Mouse (Mus musculus) MEL (cell line): ENCODE results near the gene Ctdnep1. TPM values are rescaled to one million over a fixed set of nuclear protein-coding genes. Genes with fewer than 3 reads are reported as not detected.

Source experiments
- DNase-seq: peaks from one replicate; pipeline ENCODE4 v3.0.0; 2011; ENCODE audit warnings: low read depth, low spot score
- H3K27ac ChIP-seq: 2 replicates; pipeline ENCODE4 v1.5.1; 2012; ENCODE audit warnings: low read depth, mild to moderate bottlenecking, control low read depth, low read length, moderate library complexity; ENCODE audit not compliant: control insufficient read depth
- H3K27me3 ChIP-seq, 2 experiments: fragments of 150-350 bp in 1 of 2; sonication (generic) in 1 of 2; 2 replicates each; pipeline ENCODE4 v1.6.1; 2012; ENCODE audit warnings: low read length in 2 of 2, mild to moderate bottlenecking in 2 of 2, improper control_type of control experiment in 1 of 2, moderate library complexity in 1 of 2; ENCODE audit not compliant: insufficient read depth in 2 of 2, control insufficient read depth in 1 of 2
- H3K36me3 ChIP-seq, 2 experiments: 2 replicates each; pipeline ENCODE4 v1.6.1; 2012 to 2014; ENCODE audit warnings: low read length in 2 of 2, improper control_type of control experiment in 1 of 2, inconsistent platforms in 1 of 2, mild to moderate bottlenecking in 1 of 2; ENCODE audit not compliant: insufficient read depth in 2 of 2, control insufficient read depth in 1 of 2
- H3K4me1 ChIP-seq, 2 experiments: fragments of 150-350 bp in 1 of 2; sonication (generic) in 1 of 2; 2 replicates each; pipeline ENCODE4 v1.6.1; 2012; ENCODE audit warnings: low read length in 2 of 2, improper control_type of control experiment in 1 of 2, mild to moderate bottlenecking in 1 of 2; ENCODE audit not compliant: insufficient read depth in 2 of 2, control insufficient read depth in 1 of 2
- H3K4me3 ChIP-seq, 2 experiments: fragments of 150-350 bp in 1 of 2; sonication (generic) in 1 of 2; 2 replicates each; pipeline ENCODE4 v1.5.1; 2012; ENCODE audit warnings: low read depth in 2 of 2, low read length in 2 of 2, mild to moderate bottlenecking in 2 of 2, moderate library complexity in 2 of 2, control low read depth in 1 of 2, improper control_type of control experiment in 1 of 2; ENCODE audit not compliant: control insufficient read depth in 1 of 2, insufficient read depth in 1 of 2
- H3K79me2 ChIP-seq: 2 replicates; pipeline ENCODE4 v1.6.1; 2012; ENCODE audit warnings: mild to moderate bottlenecking, low read length, moderate library complexity; ENCODE audit not compliant: control insufficient read depth, poor library complexity, insufficient read depth
- H3K9ac ChIP-seq: 2 replicates; pipeline ENCODE4 v1.6.1; 2012; ENCODE audit warnings: low read depth, mild to moderate bottlenecking, control low read depth, low read length, moderate library complexity; ENCODE audit not compliant: control insufficient read depth, poor library complexity, severe bottlenecking
- H3K9me3 ChIP-seq: fragments of 150-350 bp; sonication (generic); replicated peaks from 2 replicates; pipeline ENCODE4 v1.6.1; 2012; ENCODE audit warnings: mild to moderate bottlenecking, low read length, improper control_type of control experiment, moderate library complexity; ENCODE audit not compliant: insufficient read depth
- BHLHE40 ChIP-seq: IDR thresholded peaks from 2 replicates; pipeline ENCODE4 v1.6.1; 2012; ENCODE audit warnings: low read depth, mild to moderate bottlenecking, inconsistent platforms, low read length, improper control_type of control experiment, borderline replicate concordance
- CTCF ChIP-seq, 3 experiments: IDR thresholded peaks in 2 of 3; conservative IDR thresholded peaks in 1 of 3; 2 replicates each; pipeline ENCODE4 v1.5.1; 2011 to 2012; ENCODE audit warnings: low read length in 3 of 3, low read depth in 2 of 3, mild to moderate bottlenecking in 2 of 3, improper control_type of control experiment in 1 of 3, inconsistent platforms in 1 of 3, mixed read lengths in 1 of 3, moderate library complexity in 1 of 3; ENCODE audit not compliant: control insufficient read depth in 1 of 3, insufficient read depth in 1 of 3, poor library complexity in 1 of 3, severe bottlenecking in 1 of 3
- E2F4 ChIP-seq: IDR thresholded peaks from 2 replicates; pipeline ENCODE4 v1.6.1; 2011; ENCODE audit warnings: low read depth, low read length, improper control_type of control experiment, borderline replicate concordance
- ELF1 ChIP-seq: IDR thresholded peaks from 2 replicates; pipeline ENCODE4 v1.6.1; 2014; ENCODE audit warnings: low read depth, mild to moderate bottlenecking, inconsistent platforms, low read length, improper control_type of control experiment, moderate library complexity
- ETS1 ChIP-seq: IDR thresholded peaks from 2 replicates; pipeline ENCODE4 v1.6.1; 2012; ENCODE audit warnings: low read depth, mild to moderate bottlenecking, inconsistent platforms, low read length, improper control_type of control experiment, moderate library complexity
- JUND ChIP-seq: IDR thresholded peaks from 2 replicates; pipeline ENCODE4 v1.6.1; 2011; ENCODE audit warnings: low read depth, mild to moderate bottlenecking, improper control_type of control experiment, low read length
- KAT2A ChIP-seq: conservative IDR thresholded peaks from 2 replicates; pipeline ENCODE4 v1.6.1; 2012; ENCODE audit warnings: low read depth, low read length, improper control_type of control experiment, inconsistent platforms
- MAFK ChIP-seq: IDR thresholded peaks from 2 replicates; pipeline ENCODE4 v1.6.1; 2011; ENCODE audit warnings: low read depth, mild to moderate bottlenecking, low read length, improper control_type of control experiment, borderline replicate concordance
- MAX ChIP-seq: IDR thresholded peaks from 2 replicates; pipeline ENCODE4 v1.6.1; 2011; ENCODE audit warnings: low read length, improper control_type of control experiment
- MAZ ChIP-seq: IDR thresholded peaks from 2 replicates; pipeline ENCODE4 v1.6.1; 2012; ENCODE audit warnings: low read depth, mild to moderate bottlenecking, inconsistent platforms, low read length, improper control_type of control experiment
- MEF2A ChIP-seq: IDR thresholded peaks from 2 replicates; pipeline ENCODE4 v1.6.1; 2014; ENCODE audit warnings: low read depth, mild to moderate bottlenecking, inconsistent platforms, low read length, improper control_type of control experiment; ENCODE audit not compliant: poor library complexity, insufficient replicate concordance, severe bottlenecking; ENCODE audit errors: extremely low read depth
- NRF1 ChIP-seq: IDR thresholded peaks from 2 replicates; pipeline ENCODE4 v1.6.1; 2014; ENCODE audit warnings: low read depth, mild to moderate bottlenecking, inconsistent platforms, low read length, improper control_type of control experiment, moderate library complexity; ENCODE audit not compliant: poor library complexity, insufficient read depth, severe bottlenecking
- POLR2A ChIP-seq, 2 experiments: IDR thresholded peaks; 2 replicates each; pipeline ENCODE4 v1.6.1; 2011 to 2012; ENCODE audit warnings: low read length in 2 of 2, mild to moderate bottlenecking in 2 of 2, control low read depth in 1 of 2, improper control_type of control experiment in 1 of 2, low read depth in 1 of 2, moderate library complexity in 1 of 2; ENCODE audit not compliant: control insufficient read depth in 1 of 2, insufficient read depth in 1 of 2, poor library complexity in 1 of 2
- POLR2AphosphoS5 ChIP-seq: IDR thresholded peaks from 2 replicates; pipeline ENCODE4 v1.6.1; 2012; ENCODE audit warnings: low read depth, borderline replicate concordance, mild to moderate bottlenecking, inconsistent platforms, low read length, moderate library complexity, mixed read lengths
- RAD21 ChIP-seq: IDR thresholded peaks from 2 replicates; pipeline ENCODE4 v1.6.1; 2011; ENCODE audit warnings: mild to moderate bottlenecking, low read depth, low read length, improper control_type of control experiment
- RCOR1 ChIP-seq: IDR thresholded peaks from 2 replicates; pipeline ENCODE4 v1.6.1; 2012; ENCODE audit warnings: low read depth, mild to moderate bottlenecking, inconsistent platforms, low read length, improper control_type of control experiment
- SIN3A ChIP-seq: IDR thresholded peaks from 2 replicates; pipeline ENCODE4 v1.6.1; 2012; ENCODE audit warnings: low read length, improper control_type of control experiment, inconsistent platforms
- TAL1 ChIP-seq: IDR thresholded peaks from 2 replicates; pipeline ENCODE4 v1.6.1; 2012; ENCODE audit warnings: mild to moderate bottlenecking, inconsistent platforms, low read length, moderate library complexity, mixed read lengths
- TCF12 ChIP-seq: IDR thresholded peaks from 2 replicates; pipeline ENCODE4 v1.6.1; 2014; ENCODE audit warnings: low read depth, mild to moderate bottlenecking, inconsistent platforms, low read length, improper control_type of control experiment, moderate library complexity
- UBTF ChIP-seq: IDR thresholded peaks from 2 replicates; pipeline ENCODE4 v1.6.1; 2012; ENCODE audit warnings: low read depth, mild to moderate bottlenecking, inconsistent platforms, low read length, improper control_type of control experiment, moderate library complexity, borderline replicate concordance; ENCODE audit not compliant: insufficient read depth
- USF1 ChIP-seq: IDR thresholded peaks from 2 replicates; pipeline ENCODE4 v1.6.1; 2014; ENCODE audit warnings: low read depth, mild to moderate bottlenecking, inconsistent platforms, low read length, improper control_type of control experiment, moderate library complexity
- USF2 ChIP-seq, 2 experiments: IDR thresholded peaks; 2 replicates each; pipeline ENCODE4 v1.6.1; 2011 to 2012; ENCODE audit warnings: improper control_type of control experiment in 2 of 2, low read length in 2 of 2, borderline replicate concordance in 1 of 2, inconsistent platforms in 1 of 2, low read depth in 1 of 2, mild to moderate bottlenecking in 1 of 2; ENCODE audit not compliant: insufficient read depth in 1 of 2
- ZC3H11A ChIP-seq: IDR thresholded peaks from 2 replicates; pipeline ENCODE4 v1.6.1; 2012; ENCODE audit warnings: low read depth, mild to moderate bottlenecking, inconsistent platforms, low read length, improper control_type of control experiment
- ZKSCAN1 ChIP-seq: IDR thresholded peaks from 2 replicates; pipeline ENCODE4 v1.6.1; 2012; ENCODE audit warnings: low read depth, mild to moderate bottlenecking, inconsistent platforms, low read length, improper control_type of control experiment, moderate library complexity
- ZMIZ1 ChIP-seq: IDR thresholded peaks from 2 replicates; pipeline ENCODE4 v1.6.1; 2012; ENCODE audit warnings: low read depth, mild to moderate bottlenecking, inconsistent platforms, low read length, improper control_type of control experiment, moderate library complexity
- polyA plus RNA-seq, 2 experiments: library from polyadenylated mRNA; stranded (reverse) in 1 of 2; unstranded in 1 of 2; fragments of >175 nt in 1 of 2; fragments of >200 nt in 1 of 2; gene quantifications; 2 replicates each; pipeline versions ENCODE4 v1.2.1 to v1.2.4; 2012; ENCODE audit warnings: low replicate concordance in 2 of 2, low read depth in 1 of 2; ENCODE audit not compliant: insufficient read length in 2 of 2, insufficient read depth in 1 of 2, missing spikeins in 1 of 2
- total RNA-seq: library from RNA; depleted of rRNA; stranded (reverse); fragments of 300-350 nt; gene quantifications from 2 replicates; pipeline ENCODE4 v1.2.3, GENCODE M21; 2012

Ctdnep1 gene
- total and polyA plus RNA-seq, 3 experiments: 47.3 to 133 TPM; not detected in 1

DNA sequence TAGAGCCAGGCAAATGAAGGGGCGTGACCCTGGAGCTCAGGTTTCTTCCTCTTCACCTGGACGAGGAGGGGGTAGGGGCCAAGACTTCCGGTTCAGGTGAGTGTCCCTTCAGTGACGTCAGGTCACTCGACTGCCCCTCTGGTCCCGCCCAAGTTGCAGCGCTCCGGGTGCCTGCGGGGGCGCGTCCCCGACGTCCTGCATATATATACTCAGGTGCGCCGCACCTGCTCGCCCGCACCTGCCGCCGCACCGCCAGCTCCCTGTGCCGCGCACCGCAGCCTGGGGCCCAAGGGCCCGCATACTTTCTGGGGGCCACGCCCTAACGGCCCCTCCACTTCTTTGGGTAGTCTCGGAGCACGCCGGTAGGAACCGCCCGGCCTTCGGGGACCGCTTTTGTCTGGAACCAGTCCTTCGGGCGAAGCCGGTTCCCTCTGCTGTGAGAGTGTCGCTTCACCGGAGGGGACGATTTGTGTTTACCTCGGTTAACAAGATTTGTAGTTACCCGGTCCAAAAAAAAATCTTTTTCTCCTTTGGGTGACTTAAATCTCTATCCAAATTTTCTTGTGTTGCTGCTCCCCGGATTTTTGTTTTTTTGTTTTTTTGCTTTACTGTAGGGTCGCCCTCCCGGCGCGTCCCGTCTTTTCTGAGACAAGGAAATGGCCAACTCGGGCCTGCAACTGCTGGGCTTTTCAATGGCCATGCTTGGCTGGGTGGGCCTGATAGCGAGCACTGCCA lies 15.5 kb upstream of the Ctdnep1 start:
- H3K27me3 ChIP-seq: no peaks in the 10 kb centered on the region
- no peak overlapping the region for H3K27ac ChIP-seq
- no peaks in the 10 kb centered on the region for H3K9me3 ChIP-seq
- no peak overlapping the region for H3K9ac ChIP-seq
- H3K4me3 ChIP-seq: no peak overlapping the region
- TF ChIP-seq USF1 (no peak), TAL1 (no peak), KAT2A (no peak), POLR2A (IDR thresholded peaks at IDR 0.05; ENCODE audit: control insufficient read depth in 1 of 2, insufficient read depth in 1 of 2, low read depth in 1 of 2, low read length in 2 of 2, poor library complexity in 1 of 2) (no peak), SIN3A (no peak), ZC3H11A (no peak), RAD21 (no peak), CTCF (IDR thresholded peaks at IDR 0.05 in 2 of 3, conservative IDR thresholded peaks at IDR 0.05 in 1 of 3; ENCODE audit: control insufficient read depth in 1 of 3, insufficient read depth in 1 of 3, low read depth in 2 of 3, low read length in 3 of 3, poor library complexity in 1 of 3, severe bottlenecking in 1 of 3) (no peak), NRF1 (no peak), MAZ (no peak), TCF12 (no peak), E2F4 (no peak), ELF1 (no peak), JUND (no peak), RCOR1 (no peak), MAFK (no peak), MAX (no peak), ZMIZ1 (no peak)
- TF ChIP-seq, all 39 proteins: peak for 0
- DNase-seq: no peak
- Histone ChIP-seq H3K4me1 (peaks cover 0 to 10% of the 10 kb centered on the region in 2 experiments; a peak in 3 of 4 replicates), H3K79me2 (no peaks in the 10 kb centered on the region), H3K36me3 (peaks cover 4 to 6% of the 10 kb centered on the region in 2 experiments)

DNA sequence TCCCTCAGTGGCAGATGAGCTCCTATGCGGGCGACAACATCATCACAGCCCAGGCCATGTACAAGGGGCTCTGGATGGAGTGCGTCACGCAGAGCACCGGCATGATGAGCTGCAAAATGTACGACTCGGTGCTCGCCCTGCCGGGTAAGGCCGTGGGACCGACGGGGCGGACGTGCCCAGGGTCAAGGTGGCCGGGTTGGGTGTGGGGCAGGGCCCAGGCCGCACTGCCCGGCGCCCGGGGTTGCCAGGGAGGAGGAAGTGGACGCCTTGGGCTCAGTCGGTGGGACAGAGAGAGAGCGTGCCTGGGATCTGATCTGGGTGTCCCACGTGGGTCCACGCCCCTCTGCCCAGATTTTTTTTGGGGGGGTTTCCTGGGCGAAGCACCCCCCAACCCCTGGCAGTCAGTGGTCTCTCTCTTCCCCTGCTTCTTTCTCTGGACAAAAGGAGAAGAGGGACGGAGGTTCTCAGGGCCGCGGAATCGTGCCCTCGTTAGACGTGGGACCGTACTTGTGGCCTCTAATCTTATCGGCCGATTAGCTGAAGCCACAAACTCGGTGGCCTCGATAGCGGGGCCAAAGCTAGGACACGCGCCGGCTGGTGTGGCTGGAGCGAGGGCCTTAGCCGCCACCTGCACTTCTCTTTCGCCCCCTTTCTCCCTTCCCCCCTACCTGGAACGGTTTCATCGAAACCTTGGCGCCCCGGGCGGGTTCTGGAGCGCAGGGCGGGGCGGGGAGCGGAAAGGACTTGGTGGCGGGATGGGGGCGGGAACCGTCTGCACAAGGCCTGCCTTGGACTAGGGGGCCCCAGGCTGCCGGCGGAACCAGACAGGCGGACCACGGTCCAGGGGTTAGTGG lies 14.7 kb upstream of the Ctdnep1 start:
- H3K9ac ChIP-seq: peak overlapping the region; percentile 45
- TF ChIP-seq MAZ: no peak
- TF ChIP-seq USF2 (IDR thresholded peaks at IDR 0.05; ENCODE audit: borderline replicate concordance in 1 of 2, insufficient read depth in 1 of 2, low read depth in 1 of 2, low read length in 2 of 2): no peak
- peak; percentile 54; the same call in 1 of the 2 replicates for TF ChIP-seq RCOR1
- TF ChIP-seq ELF1: no peak
- peak; percentile 49; the same call in 1 of the 2 replicates for TF ChIP-seq TCF12
- TF ChIP-seq MEF2A: no peak
- no peak for TF ChIP-seq USF1
- 0 out of 2 replicates have a peak, but pooled peaks have one; percentile 15 for TF ChIP-seq BHLHE40
- TF ChIP-seq ZKSCAN1: no peak
- TF ChIP-seq SIN3A: no peak
- no peak for TF ChIP-seq UBTF
- no peak for TF ChIP-seq ZMIZ1
- no peak for TF ChIP-seq ETS1
- TF ChIP-seq NRF1: no peak
- TF ChIP-seq POLR2AphosphoS5: 0 out of 2 replicates have a peak, but pooled peaks have one; percentile 71

More for the DNA sequence above, 14.7 kb upstream of the Ctdnep1 start:
- peak overlapping the region; percentile 26 to 31; a peak in 3 of 4 replicates for H3K4me3 ChIP-seq
- H3K27ac ChIP-seq: no peak overlapping the region
- no peaks in the 10 kb centered on the region for H3K27me3 ChIP-seq
- H3K36me3 ChIP-seq: peaks cover 4 to 6% of the 10 kb centered on the region in 2 experiments
- no peaks in the 10 kb centered on the region for H3K79me2 ChIP-seq
- peak; percentile 62 for DNase-seq
- H3K9me3 ChIP-seq: no peaks in the 10 kb centered on the region
- H3K4me1 ChIP-seq: peaks cover 0 to 10% of the 10 kb centered on the region in 2 experiments; a peak in 3 of 4 replicates
